Mouse (Mus musculus) fat pad, adult 2 months (tissue): Measurements from ENCODE around the gene BC030867.

Source experiments
- DNase-seq: peaks from one replicate; pipeline ENCODE4 v3.0.0-alpha.2; 2011; ENCODE audit warnings: low read depth, low spot score; ENCODE audit errors: extremely low read depth

Gene BC030867

GRCm38 (mm10) chr11:102314321-102314720 lies 65.6 kb downstream of the BC030867 start:
- no peak for DNase-seq
